Mouse (Mus musculus) small intestine, adult 2 months (tissue): ENCODE data around the gene Atp8a2.

Experiments used
- CTCF ChIP-seq: fragments of 200-500 bp; IDR thresholded peaks from 2 replicates; pipeline ENCODE4 v1.5.1; 2012; ENCODE audit warnings: low read depth, mild to moderate bottlenecking, control low read depth, inconsistent platforms, low read length, moderate library complexity, mixed read lengths; ENCODE audit not compliant: insufficient replicate concordance, insufficient read length; ENCODE audit errors: extremely low read depth
- POLR2A ChIP-seq: fragments of 200-500 bp; IDR thresholded peaks from 2 replicates; pipeline ENCODE4 v1.6.1; 2012; ENCODE audit warnings: low read depth, mild to moderate bottlenecking, control low read depth, inconsistent platforms, low read length, moderate library complexity

DNA sequence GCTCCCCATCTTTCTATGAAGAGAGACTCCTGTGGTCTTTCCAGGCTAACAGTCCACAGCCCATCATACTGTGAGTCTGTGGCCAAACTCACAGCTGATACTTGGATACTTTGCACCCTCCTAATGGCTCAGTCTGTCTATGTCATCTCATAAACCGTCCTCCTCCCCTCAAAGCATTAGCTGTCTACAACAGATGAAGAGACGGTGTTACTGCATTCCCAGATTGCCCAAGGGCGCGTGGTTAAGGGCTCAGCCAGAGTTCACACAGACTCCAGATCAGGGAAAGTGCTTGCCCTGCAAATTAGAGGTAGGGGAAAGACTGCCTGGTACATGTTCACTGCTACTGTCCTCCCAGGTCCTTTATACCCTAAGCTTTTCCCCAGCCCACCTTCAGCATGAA, 515.1 kb downstream of the Atp8a2 start:
- TF ChIP-seq CTCF (no peak), POLR2A (no peak)
